Mouse (Mus musculus) lung, adult 2 months (tissue): Measurements from ENCODE around the gene Icam5.

ENCODE experiments used
- CTCF ChIP-seq: fragments of 200-500 bp; IDR thresholded peaks from 2 replicates; pipeline ENCODE4 v1.5.1; 2011; ENCODE audit warnings: mild to moderate bottlenecking, low read length, control low read depth; ENCODE audit not compliant: insufficient read depth
- POLR2A ChIP-seq: fragments of 200-500 bp; IDR thresholded peaks from 2 replicates; pipeline ENCODE4 v1.6.1; 2011; ENCODE audit warnings: low read depth, mild to moderate bottlenecking, control low read depth, low read length, borderline replicate concordance; ENCODE audit errors: extremely low read depth

- TF ChIP-seq POLR2A (no peak), CTCF (no peak)
Measured at GRCm38 (mm10) chr9:21022288-21022687, 9.6 kb upstream of the Icam5 start.
